Mouse (Mus musculus) spleen, adult 2 months (tissue): ENCODE measurements at regions not wholly inside any gene's neighbourhood (a gene's known extent, or its start where the extent isn't known, plus 50 kb on each side); places are given as distances from the start of the nearest gene placed in this dataset.

ENCODE experiments used
- CTCF ChIP-seq: fragments of 200-500 bp; IDR thresholded peaks from 2 replicates; pipeline ENCODE4 v1.5.1; 2011; ENCODE audit warnings: mild to moderate bottlenecking, inconsistent platforms; ENCODE audit not compliant: insufficient read depth, insufficient read length, insufficient replicate concordance; ENCODE audit errors: extremely low read depth
- POLR2A ChIP-seq: fragments of 200-500 bp; IDR thresholded peaks from 2 replicates; pipeline ENCODE4 v1.6.1; 2011; ENCODE audit warnings: low read depth, low read length, inconsistent platforms

GRCm38 (mm10) chr13:85506875-85507274, 217.9 kb upstream of the Rasa1 start:
- TF ChIP-seq POLR2A (no peak), CTCF (no peak)
